Mouse (Mus musculus) heart, embryonic 16.5 days (tissue): ENCODE results near the gene Trpc7. TPM values are rescaled to one million over a fixed set of nuclear protein-coding genes. Genes with fewer than 3 reads are reported as not detected.
A peak's percentile ranks its signal among the peaks of the same experiment; 100 is the strongest.

Experiments
- ATAC-seq: fragments of 200-750 bp; cut with Nextera tagmentation; replicated peaks from 2 replicates; pipeline ENCODE4 v1.8.0; 2017; ENCODE audit warnings: moderate number of reproducible peaks; ENCODE audit not compliant: insufficient read depth, low FRiP score; ENCODE audit errors: extremely low read depth
- H3K27ac ChIP-seq: fragments of 300-500 bp; sonication (generic); 2 replicates; pipeline ENCODE4 v1.5.1; 2014; ENCODE audit warnings: mild to moderate bottlenecking, low read length, control low read depth, moderate library complexity
- H3K27me3 ChIP-seq: fragments of 300-500 bp; sonication (generic); 2 replicates; pipeline ENCODE4 v1.6.1; 2014; ENCODE audit warnings: low read length, mixed read lengths; ENCODE audit not compliant: control insufficient read depth, insufficient read depth
- H3K36me3 ChIP-seq: fragments of 300-500 bp; sonication (generic); 2 replicates; pipeline ENCODE4 v1.6.1; 2014; ENCODE audit not compliant: control insufficient read depth, insufficient read depth
- H3K4me1 ChIP-seq: fragments of 300-500 bp; sonication (generic); 2 replicates; pipeline ENCODE4 v1.6.1; 2014; ENCODE audit warnings: low read length, mixed read lengths; ENCODE audit not compliant: control insufficient read depth, insufficient read depth
- H3K4me2 ChIP-seq: fragments of 300-500 bp; sonication (generic); 2 replicates; pipeline ENCODE4 v1.6.1; 2014; ENCODE audit warnings: low read depth, mild to moderate bottlenecking, control low read depth, low read length
- H3K4me3 ChIP-seq: fragments of 300-500 bp; sonication (generic); 2 replicates; pipeline ENCODE4 v1.5.1; 2014; ENCODE audit warnings: mild to moderate bottlenecking, control low read depth, low read length
- H3K9ac ChIP-seq: fragments of 300-500 bp; sonication (generic); 2 replicates; pipeline ENCODE4 v1.6.1; 2014; ENCODE audit warnings: low read length, control low read depth
- H3K9me3 ChIP-seq: fragments of 300-500 bp; sonication (generic); replicated peaks from 2 replicates; pipeline ENCODE4 v1.6.1; 2016; ENCODE audit warnings: low read length; ENCODE audit not compliant: control insufficient read depth
- WGBS: fragments of 180-500 bp; shearing (Covaris S2); extraction: QIAGEN DNeasy Blood & Tissue Kit; methylation state at CpG from one replicate; pipeline ENCODE4 v1.1.7; 2014; 5-methylcytosine and 5-hydroxymethylcytosine counted together
- polyA plus RNA-seq: library from polyadenylated mRNA; unstranded; fragments of >200 nt; fragmentation: Nextera tagmentation; extraction: Ambion mirVana; gene quantifications from 2 replicates; pipeline ENCODE4 v1.2.1, GENCODE M21; 2015

Trpc7 gene
- polyA plus RNA-seq, 1 experiment from 2014 or later = 0.04 TPM

DNA sequence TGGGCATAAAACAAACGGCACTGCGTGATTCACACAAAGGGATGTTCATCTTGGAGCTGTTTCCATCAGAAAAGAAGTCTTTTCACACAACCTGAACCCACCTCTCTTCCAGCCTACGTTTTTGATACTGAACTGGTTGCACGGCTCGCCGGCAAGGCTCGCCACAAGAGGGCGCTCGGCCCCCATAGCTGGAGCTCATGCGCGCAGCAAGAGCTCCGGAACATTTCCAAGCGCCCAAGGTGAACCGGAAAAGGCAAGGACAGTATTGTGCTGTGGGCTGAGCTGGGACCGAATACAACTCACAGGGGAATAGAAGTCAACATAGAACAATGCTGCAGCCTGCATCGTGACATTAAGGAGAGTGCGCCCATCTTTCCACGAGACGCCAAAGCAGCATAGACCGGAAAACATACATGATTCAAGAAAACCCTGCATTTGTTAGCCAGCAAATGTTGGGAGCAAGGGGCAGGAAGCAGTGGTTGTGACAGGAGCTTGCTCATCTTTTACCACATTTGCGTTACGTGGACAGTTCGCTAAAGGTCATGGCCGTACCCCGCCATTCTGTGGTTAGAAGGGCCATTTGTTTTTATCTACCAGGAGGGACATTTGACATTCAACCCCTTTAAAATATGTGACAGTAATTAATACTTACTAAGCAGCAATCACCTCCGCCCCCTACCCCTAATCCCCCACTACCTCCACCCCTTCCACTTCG, 88.9 kb downstream of the Trpc7 start:
- peak; percentile 79; the same call in 1 of the 2 replicates for ATAC-seq
- 4% methylated on average over 27 of the region's 27 CpGs for WGBS
- H3K4me3 ChIP-seq = peak overlapping the region; percentile 44
- H3K9ac ChIP-seq = peak overlapping the region; percentile 66
- H3K9me3 ChIP-seq = no peaks in the 10 kb centered on the region
- H3K27ac ChIP-seq = no peak overlapping the region
- no peaks in the 10 kb centered on the region for H3K27me3 ChIP-seq
- H3K4me1 ChIP-seq = peaks cover 3% of the 10 kb centered on the region; the same call in 1 of the 2 replicates
- no peaks in the 10 kb centered on the region for H3K36me3 ChIP-seq
- peak overlapping the region; percentile 73 for H3K4me2 ChIP-seq

DNA sequence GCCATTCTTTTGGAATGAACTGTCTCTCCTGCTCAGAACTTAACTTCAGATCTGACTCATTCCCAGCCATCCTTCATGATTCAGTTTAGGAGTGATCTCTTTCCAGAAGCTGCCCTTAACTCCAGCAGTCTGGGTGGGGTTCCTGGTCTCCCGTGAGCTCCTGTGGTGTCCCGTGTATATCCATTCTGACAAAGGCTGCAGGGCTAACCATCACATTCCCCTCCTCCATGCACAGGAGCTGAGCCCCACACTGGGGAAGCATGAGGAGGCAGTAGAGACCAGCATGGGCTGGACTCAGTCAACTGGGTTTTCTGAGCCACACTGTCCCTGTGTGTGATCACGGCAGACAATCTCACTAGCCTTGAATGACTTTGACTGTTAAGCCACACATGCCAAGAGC, 90.7 kb downstream of the Trpc7 start:
- Histone ChIP-seq H3K9ac (no peak overlapping the region), H3K4me2 (no peak overlapping the region), H3K4me3 (no peak overlapping the region), H3K27ac (no peak overlapping the region), H3K9me3 (no peaks in the 10 kb centered on the region), H3K36me3 (no peaks in the 10 kb centered on the region), H3K4me1 (peaks cover 3% of the 10 kb centered on the region; the same call in 1 of the 2 replicates), H3K27me3 (no peaks in the 10 kb centered on the region)
- WGBS = 80% methylated on average over 3 of the region's 3 CpGs
- no peak for ATAC-seq

- Histone ChIP-seq H3K27ac (no peak overlapping the region), H3K9ac (no peak overlapping the region), H3K27me3 (no peaks in the 10 kb centered on the region), H3K4me2 (no peak overlapping the region), H3K4me3 (no peak overlapping the region), H3K9me3 (no peaks in the 10 kb centered on the region), H3K4me1 (peaks cover 9% of the 10 kb centered on the region), H3K36me3 (no peaks in the 10 kb centered on the region)
- ATAC-seq = no peak
- WGBS = 75% methylated on average over 7 of the region's 7 CpGs
Observed at GRCm38 (mm10) chr13:56797459-56797858, 98.3 kb downstream of the Trpc7 start.

DNA sequence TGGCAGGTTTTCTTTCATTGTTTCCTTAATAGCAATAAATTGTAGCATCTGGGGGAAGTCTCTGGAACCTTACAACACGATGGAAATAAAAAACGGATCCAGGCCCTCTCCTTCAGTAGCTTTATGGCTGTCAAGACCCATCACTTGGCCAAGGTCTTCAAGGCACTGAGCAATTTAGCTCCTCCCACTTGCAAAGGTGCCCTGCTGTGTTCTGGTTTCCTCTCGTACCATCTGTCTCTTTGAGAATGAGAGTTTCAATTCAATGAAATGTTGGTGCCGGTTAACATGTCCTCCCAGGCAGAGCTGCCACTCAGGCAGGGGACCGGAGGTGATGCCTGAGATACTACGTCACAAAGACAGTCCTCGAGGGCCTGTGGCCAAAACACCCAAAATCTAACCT, 100.3 kb downstream of the Trpc7 start:
- no peak overlapping the region for H3K27ac ChIP-seq
- peaks cover 9% of the 10 kb centered on the region for H3K4me1 ChIP-seq
- no peak overlapping the region for H3K9ac ChIP-seq
- no peak overlapping the region for H3K4me3 ChIP-seq
- H3K27me3 ChIP-seq = no peaks in the 10 kb centered on the region
- ATAC-seq = no peak
- 84% methylated on average over 7 of the region's 7 CpGs for WGBS
- H3K9me3 ChIP-seq = no peaks in the 10 kb centered on the region
- no peaks in the 10 kb centered on the region for H3K36me3 ChIP-seq
- H3K4me2 ChIP-seq = no peak overlapping the region

DNA sequence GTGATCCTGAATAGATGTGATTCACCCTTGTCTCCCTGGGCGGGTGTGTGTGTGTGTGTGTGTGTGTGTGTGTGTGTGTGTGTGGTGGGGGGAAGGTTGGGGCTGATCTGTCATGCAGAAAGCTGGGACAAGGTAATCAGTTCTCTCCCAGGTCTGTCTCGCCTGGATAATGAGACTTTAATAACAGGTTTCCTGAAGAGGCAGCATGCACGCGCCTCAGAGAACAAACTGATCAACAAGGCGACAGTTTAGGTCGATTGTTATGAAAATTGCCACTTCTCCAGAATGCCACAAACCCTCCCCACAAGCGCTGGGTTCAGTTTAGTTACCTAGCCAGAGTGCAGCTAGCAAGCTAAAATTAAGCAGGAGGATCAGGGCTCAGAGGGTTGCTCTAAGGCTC, 101.4 kb downstream of the Trpc7 start:
- Histone ChIP-seq H3K4me1 (peaks cover 9% of the 10 kb centered on the region), H3K4me3 (no peak overlapping the region), H3K36me3 (no peaks in the 10 kb centered on the region), H3K27me3 (no peaks in the 10 kb centered on the region), H3K27ac (no peak overlapping the region), H3K4me2 (no peak overlapping the region), H3K9ac (no peak overlapping the region), H3K9me3 (no peaks in the 10 kb centered on the region)
- no peak for ATAC-seq
- WGBS = 69% methylated on average over 7 of the region's 7 CpGs

DNA sequence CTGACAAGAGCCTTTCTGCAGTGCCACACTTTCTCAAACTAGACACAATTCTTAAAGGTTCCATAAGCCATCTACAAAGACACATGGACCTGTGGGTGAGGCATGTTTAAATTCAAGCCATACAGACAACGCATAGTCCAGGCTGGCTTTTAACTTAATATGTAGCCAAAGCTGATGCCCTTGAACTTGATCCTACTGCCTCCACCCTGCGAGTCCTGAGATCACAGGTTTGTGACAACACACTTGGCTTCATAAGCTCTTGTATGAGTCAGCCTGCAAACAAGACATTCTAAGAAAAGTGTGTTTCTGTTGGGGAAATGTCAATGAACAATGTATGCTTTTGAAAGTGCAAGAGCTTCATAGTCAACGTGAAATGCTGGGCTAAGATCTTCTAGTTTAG, 102.9 kb downstream of the Trpc7 start:
- Histone ChIP-seq H3K4me2 (no peak overlapping the region), H3K4me3 (no peak overlapping the region), H3K4me1 (peaks cover 9% of the 10 kb centered on the region), H3K27me3 (no peaks in the 10 kb centered on the region), H3K36me3 (no peaks in the 10 kb centered on the region), H3K9me3 (no peaks in the 10 kb centered on the region), H3K9ac (no peak overlapping the region), H3K27ac (no peak overlapping the region)
- 70% methylated on average over 3 of the region's 3 CpGs for WGBS
- no peak for ATAC-seq

DNA sequence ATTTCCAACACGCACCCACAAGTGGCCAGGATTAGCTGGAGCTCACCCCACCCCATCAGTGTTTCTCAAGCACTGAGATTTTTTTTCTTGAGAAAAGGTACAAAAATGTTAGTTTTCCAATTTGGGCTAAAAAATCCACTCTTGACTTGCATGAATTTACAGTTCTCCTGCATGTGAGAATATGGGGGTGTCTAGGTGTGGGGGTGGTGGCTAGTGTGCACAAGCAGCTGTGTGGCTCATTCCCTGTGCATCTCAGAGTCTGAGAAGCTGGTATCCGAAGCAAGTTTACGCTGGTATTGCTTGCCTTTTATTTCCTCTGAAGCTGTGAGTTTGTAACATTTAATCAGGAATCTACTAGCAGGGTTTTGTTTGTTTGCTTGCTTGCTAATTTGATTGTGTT, 105.1 kb downstream of the Trpc7 start:
- H3K4me1 ChIP-seq = peaks cover 9% of the 10 kb centered on the region
- no peaks in the 10 kb centered on the region for H3K36me3 ChIP-seq
- no peak overlapping the region for H3K27ac ChIP-seq
- H3K9me3 ChIP-seq = no peaks in the 10 kb centered on the region
- no peak overlapping the region for H3K4me2 ChIP-seq
- 93% methylated on average over 3 of the region's 3 CpGs for WGBS
- no peak overlapping the region for H3K4me3 ChIP-seq
- no peak overlapping the region for H3K9ac ChIP-seq
- ATAC-seq = no peak
- H3K27me3 ChIP-seq = no peaks in the 10 kb centered on the region

- Histone ChIP-seq H3K9me3 (no peaks in the 10 kb centered on the region), H3K4me2 (no peak overlapping the region), H3K27me3 (no peaks in the 10 kb centered on the region), H3K4me1 (peaks cover 7% of the 10 kb centered on the region; the same call in 1 of the 2 replicates), H3K36me3 (no peaks in the 10 kb centered on the region), H3K4me3 (no peak overlapping the region), H3K9ac (no peak overlapping the region), H3K27ac (no peak overlapping the region)
- WGBS = 86% methylated on average over 1 of the region's 1 CpGs
- ATAC-seq = no peak
Observed at GRCm38 (mm10) chr13:56782621-56783020, 113.2 kb downstream of the Trpc7 start.

GRCm38 (mm10) chr13:56781697-56782096, 114.1 kb downstream of the Trpc7 start:
- Histone ChIP-seq H3K27ac (no peak overlapping the region), H3K4me2 (no peak overlapping the region), H3K4me1 (peaks cover 12% of the 10 kb centered on the region), H3K9me3 (no peaks in the 10 kb centered on the region), H3K27me3 (no peaks in the 10 kb centered on the region), H3K36me3 (no peaks in the 10 kb centered on the region), H3K4me3 (no peak overlapping the region), H3K9ac (no peak overlapping the region)
- 78% methylated on average over 3 of the region's 3 CpGs for whole genome bisulfite sequencing
- no peak for ATAC-seq
